Mouse (Mus musculus) thymus, postnatal 25 days (tissue): Measurements from ENCODE around the gene Tdg.

Experiments used
- DNase-seq: peaks from one replicate; pipeline ENCODE4 v3.0.0; 2022

The Tdg gene

GRCm38 (mm10) chr10:82665951-82666350, 36.3 kb downstream of the Tdg start:
- DNase-seq: no peak

GRCm38 (mm10) chr10:82666436-82667234, 37.0 kb downstream of the Tdg start:
- peak; percentile 91 for DNase-seq

- DNase-seq: no peak
Measured at GRCm38 (mm10) chr10:82670205-82670604, 40.6 kb downstream of the Tdg start.

- DNase-seq: no peak
Measured at GRCm38 (mm10) chr10:82676949-82677348, 47.3 kb downstream of the Tdg start.

- DNase-seq: no peak
Measured at GRCm38 (mm10) chr10:82680769-82681168, 51.1 kb downstream of the Tdg start.

- DNase-seq: no peak
Measured at GRCm38 (mm10) chr10:82681639-82682038, 52.0 kb downstream of the Tdg start.

- no peak for DNase-seq
Measured at GRCm38 (mm10) chr10:82685440-82685839, 55.8 kb downstream of the Tdg start.

GRCm38 (mm10) chr10:82689681-82690211, 60.1 kb downstream of the Tdg start:
- no peak for DNase-seq

GRCm38 (mm10) chr10:82690494-82690893, 60.9 kb downstream of the Tdg start, which contains the start of gene Glt8d2:
Gene Glt8d2 (minus strand): TSS chr10:82690650.
- no peak for DNase-seq

- no peak for DNase-seq
Measured at GRCm38 (mm10) chr10:82695956-82696355, 66.3 kb downstream of the Tdg start, which contains the start of gene Hcfc2. Gene Hcfc2 (plus strand): TSS chr10:82696160.

GRCm38 (mm10) chr10:82696453-82697079, 66.9 kb downstream of the Tdg start:
- no peak for DNase-seq

- no peak for DNase-seq
Measured at GRCm38 (mm10) chr10:82697305-82697898, 67.8 kb downstream of the Tdg start.

GRCm38 (mm10) chr10:82698712-82699261, 69.2 kb downstream of the Tdg start:
- peak; percentile 93 for DNase-seq

- no peak for DNase-seq
Measured at GRCm38 (mm10) chr10:82699296-82699941, 69.8 kb downstream of the Tdg start.
